Mouse (Mus musculus) myocyte (in vitro differentiated cells): Measurements from ENCODE around the gene Tfrc. TPM values are rescaled to one million over a fixed set of nuclear protein-coding genes. Genes with fewer than 3 reads are reported as not detected.

ENCODE experiments used
- H3K27me3 ChIP-seq: one replicate; pipeline ENCODE4 v1.6.1; 2011; ENCODE audit not compliant: control insufficient read depth, insufficient read depth, insufficient read length
- H3K36me3 ChIP-seq: one replicate; pipeline ENCODE4 v1.6.1; 2011; ENCODE audit not compliant: control insufficient read depth, insufficient read depth
- H3K4me2 ChIP-seq: one replicate; pipeline ENCODE4 v1.6.1; 2011; ENCODE audit warnings: low read depth, control low read depth
- H3K4me3 ChIP-seq: one replicate; pipeline ENCODE4 v1.5.1; 2011; ENCODE audit warnings: mild to moderate bottlenecking, control low read depth, moderate library complexity
- H3K79me2 ChIP-seq: one replicate; pipeline ENCODE4 v1.6.1; 2011; ENCODE audit not compliant: control insufficient read depth, insufficient read depth
- H3ac ChIP-seq: one replicate; pipeline ENCODE4 v1.6.1; 2011; ENCODE audit not compliant: control insufficient read depth, insufficient read length
- CEBPB ChIP-seq: IDR thresholded peaks from 2 replicates; pipeline ENCODE4 v1.6.1; 2011; ENCODE audit warnings: mild to moderate bottlenecking, moderate library complexity; ENCODE audit not compliant: poor library complexity, insufficient read depth, severe bottlenecking
- E2F4 ChIP-seq: IDR thresholded peaks from one replicate; pipeline ENCODE4 v1.6.1; 2011; ENCODE audit warnings: mild to moderate bottlenecking, control low read depth, moderate library complexity; ENCODE audit not compliant: insufficient read depth
- MAX ChIP-seq: IDR thresholded peaks from one replicate; pipeline ENCODE4 v1.6.1; 2011; ENCODE audit warnings: low read depth, mild to moderate bottlenecking, control low read depth
- MYOD1 ChIP-seq, 3 experiments: IDR thresholded peaks; one replicate each; pipeline ENCODE4 v1.6.1; 2011; ENCODE audit warnings: control low read depth in 2 of 3, low read depth in 2 of 3, mild to moderate bottlenecking in 2 of 3, moderate library complexity in 1 of 3; ENCODE audit not compliant: insufficient read length in 2 of 3, control insufficient read depth in 1 of 3
- MYOG ChIP-seq, 3 experiments: IDR thresholded peaks; one replicate each; pipeline ENCODE4 v1.6.1; 2011; ENCODE audit warnings: control low read depth in 2 of 3, low read depth in 2 of 3, mild to moderate bottlenecking in 2 of 3; ENCODE audit not compliant: insufficient read length in 2 of 3, control insufficient read depth in 1 of 3, insufficient read depth in 1 of 3
- POLR2A ChIP-seq: IDR thresholded peaks from one replicate; pipeline ENCODE4 v1.6.1; 2011; ENCODE audit warnings: low read depth, mild to moderate bottlenecking, control low read depth, moderate library complexity; ENCODE audit not compliant: insufficient read length
- POLR2AphosphoS2 ChIP-seq: IDR thresholded peaks from one replicate; pipeline ENCODE4 v1.6.1; 2011; ENCODE audit warnings: low read depth, control low read depth; ENCODE audit not compliant: insufficient read length
- REST ChIP-seq: IDR thresholded peaks from one replicate; pipeline ENCODE4 v1.6.1; 2011; ENCODE audit warnings: mild to moderate bottlenecking, control low read depth, moderate library complexity; ENCODE audit not compliant: insufficient read depth, insufficient read length
- SRF ChIP-seq: IDR thresholded peaks from one replicate; pipeline ENCODE4 v1.6.1; 2011; ENCODE audit warnings: low read depth; ENCODE audit not compliant: control insufficient read depth, insufficient read length
- TCF12 ChIP-seq: IDR thresholded peaks from one replicate; pipeline ENCODE4 v1.6.1; 2011; ENCODE audit warnings: mild to moderate bottlenecking, control low read depth; ENCODE audit not compliant: poor library complexity, insufficient read depth, severe bottlenecking
- TCF3 ChIP-seq: IDR thresholded peaks from one replicate; pipeline ENCODE4 v1.6.1; 2011; ENCODE audit warnings: low read depth, control low read depth; ENCODE audit not compliant: insufficient read length
- USF1 ChIP-seq: IDR thresholded peaks from one replicate; pipeline ENCODE4 v1.6.1; 2011; ENCODE audit warnings: low read depth, mild to moderate bottlenecking, control low read depth, moderate library complexity
- polyA plus RNA-seq: library from polyadenylated mRNA; unstranded; fragments of >200 nt; fragmentation: generic; extraction: Trizol; gene quantifications from one replicate; pipeline ENCODE4 v1.2.1, GENCODE M21; 2012; ENCODE audit warnings: missing spikeins

Gene Tfrc
- polyA plus RNA-seq, 1 experiment: 55.4 TPM

DNA sequence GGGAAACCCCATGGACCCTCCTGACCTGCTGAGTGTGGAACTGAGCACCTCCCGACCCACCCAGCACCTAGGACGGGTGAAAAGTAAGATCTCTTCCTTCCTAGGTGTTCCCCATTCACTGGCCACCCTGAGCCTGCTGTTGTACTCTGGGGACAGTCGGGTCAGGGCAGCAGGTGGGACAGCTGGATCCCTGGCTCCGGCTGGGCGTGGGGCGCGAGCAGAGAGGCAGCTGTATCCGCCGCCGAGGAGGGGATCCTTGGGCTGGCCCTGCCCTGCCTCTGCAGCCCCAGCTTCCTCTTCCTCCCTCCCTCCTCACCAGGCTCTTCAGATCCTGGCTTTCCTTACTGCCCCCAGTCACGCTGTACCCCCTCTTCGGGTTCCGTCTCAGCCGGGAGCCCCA lies 69.2 kb downstream of the Tfrc start:
- Histone ChIP-seq H3K4me2 (no peak overlapping the region), H3K36me3 (peaks cover 3% of the 10 kb centered on the region), H3ac (no peak overlapping the region), H3K27me3 (no peaks in the 10 kb centered on the region), H3K4me3 (no peak overlapping the region), H3K79me2 (no peaks in the 10 kb centered on the region)
- TF ChIP-seq TCF12: no peak
- no peak for TF ChIP-seq TCF3
- peak in 1 of 3 experiments; percentile 59 for TF ChIP-seq MYOD1 (IDR thresholded peaks at IDR 0.05; ENCODE audit: control insufficient read depth in 1 of 3, insufficient read length in 2 of 3, low read depth in 2 of 3)
- TF ChIP-seq POLR2A: no peak
- no peak for TF ChIP-seq USF1
- TF ChIP-seq MYOG (IDR thresholded peaks at IDR 0.05; ENCODE audit: control insufficient read depth in 1 of 3, insufficient read depth in 1 of 3, insufficient read length in 2 of 3, low read depth in 2 of 3): peak in 2 of 3 experiments; percentile 57 to 67
- no peak for TF ChIP-seq SRF
- TF ChIP-seq REST: no peak
- TF ChIP-seq E2F4: no peak
- no peak for TF ChIP-seq POLR2AphosphoS2
- no peak for TF ChIP-seq CEBPB
- TF ChIP-seq MAX: no peak

DNA sequence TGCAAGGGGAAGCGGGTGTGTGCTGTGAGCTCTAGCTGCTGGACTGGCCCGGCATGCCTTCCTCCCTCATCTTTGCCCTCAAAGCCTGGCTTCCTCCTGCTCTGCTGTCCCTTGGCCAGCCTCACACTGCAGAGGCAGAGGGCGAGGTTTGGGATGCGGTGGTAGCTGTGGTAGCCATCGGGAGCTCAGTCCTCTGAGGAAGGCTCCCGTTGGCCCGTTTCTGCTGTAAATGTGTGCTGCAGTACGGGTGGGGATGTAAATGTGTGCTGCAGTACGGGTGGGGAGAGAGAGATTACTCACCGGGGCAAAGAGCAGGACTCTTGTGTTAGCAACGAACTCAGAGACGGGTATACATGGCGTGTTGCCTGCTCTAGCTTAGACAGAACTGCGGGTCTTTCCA lies 70.1 kb downstream of the Tfrc start:
- H3ac ChIP-seq: no peak overlapping the region
- TF ChIP-seq POLR2A: no peak
- TF ChIP-seq REST: no peak
- TF ChIP-seq TCF12: no peak
- TF ChIP-seq MYOD1 (IDR thresholded peaks at IDR 0.05; ENCODE audit: control insufficient read depth in 1 of 3, insufficient read length in 2 of 3, low read depth in 2 of 3): no peak
- TF ChIP-seq CEBPB: no peak
- TF ChIP-seq MYOG (IDR thresholded peaks at IDR 0.05; ENCODE audit: control insufficient read depth in 1 of 3, insufficient read depth in 1 of 3, insufficient read length in 2 of 3, low read depth in 2 of 3): no peak
- TF ChIP-seq USF1: no peak
- TF ChIP-seq MAX: no peak
- no peak for TF ChIP-seq SRF
- no peak for TF ChIP-seq POLR2AphosphoS2
- TF ChIP-seq E2F4: no peak
- H3K27me3 ChIP-seq: no peaks in the 10 kb centered on the region
- peaks cover 3% of the 10 kb centered on the region for H3K36me3 ChIP-seq
- no peak overlapping the region for H3K4me2 ChIP-seq
- no peaks in the 10 kb centered on the region for H3K79me2 ChIP-seq
- H3K4me3 ChIP-seq: no peak overlapping the region

DNA sequence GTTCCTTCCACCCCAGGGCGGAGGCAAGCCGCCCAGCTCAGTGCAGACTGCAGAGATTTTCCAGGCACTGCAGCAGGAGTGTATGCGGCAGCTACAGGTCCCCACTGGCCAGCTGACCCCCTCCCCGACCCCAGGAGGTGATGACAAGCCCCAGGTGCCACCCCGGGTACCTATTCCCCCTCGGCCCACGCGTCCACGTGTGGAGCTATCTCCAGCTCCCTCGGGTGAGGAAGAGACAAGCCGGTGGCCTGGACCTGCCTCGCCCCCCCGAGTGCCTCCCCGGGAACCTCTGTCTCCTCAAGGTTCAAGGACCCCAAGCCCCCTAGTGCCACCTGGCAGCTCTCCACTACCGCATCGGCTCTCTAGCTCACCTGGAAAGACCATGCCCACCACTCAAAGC lies 71.3 kb downstream of the Tfrc start:
- Histone ChIP-seq H3K79me2 (no peaks in the 10 kb centered on the region), H3K4me2 (no peak overlapping the region), H3ac (no peak overlapping the region), H3K36me3 (peaks cover 3% of the 10 kb centered on the region), H3K27me3 (no peaks in the 10 kb centered on the region), H3K4me3 (no peak overlapping the region)
- TF ChIP-seq CEBPB (no peak), POLR2A (no peak), SRF (no peak), REST (no peak), TCF3 (no peak), MAX (no peak), TCF12 (no peak), MYOD1 (IDR thresholded peaks at IDR 0.05; ENCODE audit: control insufficient read depth in 1 of 3, insufficient read length in 2 of 3, low read depth in 2 of 3) (no peak), POLR2AphosphoS2 (no peak)

DNA sequence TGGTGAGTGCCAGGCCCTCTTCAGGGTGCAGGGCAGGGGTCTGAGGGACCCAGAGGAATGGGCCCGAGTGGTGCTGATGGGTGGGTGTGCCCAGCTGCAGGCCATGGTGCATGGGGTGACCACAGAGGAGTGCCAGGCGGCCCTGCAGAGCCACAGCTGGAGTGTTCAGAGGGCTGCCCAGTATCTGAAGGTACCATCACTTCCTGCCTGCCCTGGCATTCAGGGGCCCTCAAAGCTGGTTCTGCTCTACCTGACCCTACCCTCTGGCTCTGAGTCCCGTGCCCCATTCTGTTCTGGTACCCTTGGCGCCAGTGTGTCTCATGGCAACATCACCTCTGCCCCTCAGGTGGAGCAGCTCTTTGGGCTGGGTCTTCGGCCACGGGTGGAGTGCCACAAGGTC lies 72.1 kb downstream of the Tfrc start:
- Histone ChIP-seq H3K4me2 (no peak overlapping the region), H3K79me2 (no peaks in the 10 kb centered on the region), H3ac (no peak overlapping the region), H3K27me3 (no peaks in the 10 kb centered on the region), H3K4me3 (no peak overlapping the region), H3K36me3 (peaks cover 3% of the 10 kb centered on the region)
- TF ChIP-seq USF1 (no peak), CEBPB (no peak), MAX (no peak), POLR2AphosphoS2 (no peak), MYOD1 (IDR thresholded peaks at IDR 0.05; ENCODE audit: control insufficient read depth in 1 of 3, insufficient read length in 2 of 3, low read depth in 2 of 3) (no peak), E2F4 (no peak), MYOG (IDR thresholded peaks at IDR 0.05; ENCODE audit: control insufficient read depth in 1 of 3, insufficient read depth in 1 of 3, insufficient read length in 2 of 3, low read depth in 2 of 3) (no peak), SRF (no peak), TCF3 (no peak), TCF12 (no peak), REST (no peak), POLR2A (no peak)

DNA sequence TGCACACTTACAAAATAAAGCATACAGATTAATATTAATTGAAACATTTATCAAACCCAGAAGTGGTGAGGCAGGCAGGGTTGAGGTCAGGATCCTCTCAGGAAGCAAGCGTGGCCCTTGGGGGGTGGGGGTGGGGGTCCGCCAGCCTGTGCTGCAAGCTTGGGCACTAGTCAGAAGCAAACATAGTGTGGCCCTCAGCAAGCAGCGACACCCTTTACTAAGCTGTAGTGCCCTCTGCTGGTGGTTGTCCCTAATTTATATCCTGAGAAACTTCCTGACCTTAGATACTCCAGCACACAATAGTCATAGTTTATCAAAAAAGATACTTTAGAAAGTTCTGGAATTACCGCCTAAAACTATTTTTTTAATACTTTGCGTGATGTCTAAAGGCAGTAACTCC lies 73.5 kb downstream of the Tfrc start:
- Histone ChIP-seq H3K79me2 (no peaks in the 10 kb centered on the region), H3K4me3 (no peak overlapping the region), H3K4me2 (no peak overlapping the region), H3K36me3 (peaks cover 3% of the 10 kb centered on the region), H3K27me3 (no peaks in the 10 kb centered on the region), H3ac (no peak overlapping the region)
- TF ChIP-seq MAX: no peak
- no peak for TF ChIP-seq MYOG (IDR thresholded peaks at IDR 0.05; ENCODE audit: control insufficient read depth in 1 of 3, insufficient read depth in 1 of 3, insufficient read length in 2 of 3, low read depth in 2 of 3)
- TF ChIP-seq POLR2AphosphoS2: no peak
- no peak for TF ChIP-seq TCF3
- TF ChIP-seq MYOD1 (IDR thresholded peaks at IDR 0.05; ENCODE audit: control insufficient read depth in 1 of 3, insufficient read length in 2 of 3, low read depth in 2 of 3): no peak

Other genes with a start within 250 kb of the Tfrc start
- 0.04 TPM for gene Tm4sf19, start 208.4 kb upstream of the Tfrc start, polyA plus RNA-seq
- 12.7 TPM for gene Tctex1d2, start 189.2 kb upstream of the Tfrc start, polyA plus RNA-seq
- gene Pcyt1a, start 178.0 kb upstream of the Tfrc start, polyA plus RNA-seq: 23.8 TPM
- 0.28 TPM for gene Slc51a, start 121.0 kb upstream of the Tfrc start, polyA plus RNA-seq
- not detected for gene Zdhhc19, start 112.7 kb upstream of the Tfrc start, polyA plus RNA-seq
- 35.0 TPM for gene Tnk2, start 35.0 kb downstream of the Tfrc start, polyA plus RNA-seq
- 0.12 TPM for gene Muc4, start 127.0 kb downstream of the Tfrc start, polyA plus RNA-seq
- gene Muc20, start 188.5 kb downstream of the Tfrc start, polyA plus RNA-seq: 0.01 TPM
- not detected for gene Smbd1, start 201.6 kb downstream of the Tfrc start, polyA plus RNA-seq